Mouse (Mus musculus) cerebellum, adult 11-12 months (tissue): ENCODE results near the gene Orc2.
A peak's percentile ranks its signal among the peaks of the same experiment; 100 is the strongest.

Source experiments
- DNase-seq: peaks from one replicate; pipeline ENCODE4 v3.0.0; 2022

Gene Orc2

DNA sequence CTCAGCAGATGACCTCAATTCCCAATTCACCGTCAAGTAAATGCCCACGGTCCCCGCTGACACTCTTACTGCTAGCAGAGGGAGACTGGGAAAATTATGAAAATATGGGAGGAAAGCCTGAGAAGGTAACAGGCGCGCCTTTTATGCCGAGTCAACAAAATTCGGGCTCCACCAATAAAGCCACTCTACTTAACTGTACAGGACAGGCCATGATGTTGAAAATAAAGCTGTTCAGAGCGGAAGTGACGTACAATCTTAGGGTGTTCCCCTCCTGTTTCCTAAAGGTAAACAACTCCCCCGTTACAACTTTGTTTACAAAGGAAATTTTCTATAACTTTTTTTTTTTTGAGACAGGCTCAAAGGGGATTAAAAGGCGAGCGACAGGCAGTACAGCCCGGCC, 82.0 kb downstream of the Orc2 start:
- DNase-seq: peak; percentile 37

DNA sequence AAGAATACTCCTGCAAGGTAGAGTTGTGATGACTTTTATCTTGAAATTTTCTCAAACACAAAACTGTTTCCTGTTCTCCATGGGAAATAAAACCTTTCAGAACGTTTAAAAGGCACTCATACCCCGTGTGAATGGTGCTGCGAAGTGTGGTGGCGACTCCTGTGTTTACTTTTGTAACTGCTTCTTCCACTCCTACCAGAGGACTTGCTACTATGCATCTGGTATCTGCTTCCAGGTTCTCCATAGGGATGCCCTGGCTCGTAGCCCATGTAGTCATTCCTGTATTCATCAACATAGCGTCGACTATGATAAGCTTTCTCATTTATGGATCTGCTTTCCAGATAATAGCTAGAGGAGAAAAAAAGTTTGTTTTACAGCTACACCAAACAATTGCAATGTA, 83.9 kb downstream of the Orc2 start:
- peak; percentile 56 for DNase-seq

DNA sequence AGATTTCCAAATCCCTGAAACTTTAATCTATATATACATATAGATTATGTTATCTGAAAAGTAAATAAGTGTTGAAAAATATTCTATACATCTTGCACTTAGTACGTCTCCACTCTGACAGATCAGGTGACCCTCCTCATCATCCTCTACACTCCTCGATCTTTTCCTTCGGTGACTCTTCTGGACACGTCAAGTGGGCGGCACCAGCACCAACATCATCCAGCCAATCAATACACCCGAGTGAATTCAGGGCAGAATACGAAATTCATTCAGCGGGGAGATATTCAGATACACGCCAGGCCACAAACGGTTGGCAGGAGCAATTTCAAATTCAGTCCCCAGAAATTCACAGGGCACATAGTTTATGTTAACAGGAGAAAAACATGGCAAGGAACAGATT, 84.9 kb downstream of the Orc2 start:
- no peak for DNase-seq

DNA sequence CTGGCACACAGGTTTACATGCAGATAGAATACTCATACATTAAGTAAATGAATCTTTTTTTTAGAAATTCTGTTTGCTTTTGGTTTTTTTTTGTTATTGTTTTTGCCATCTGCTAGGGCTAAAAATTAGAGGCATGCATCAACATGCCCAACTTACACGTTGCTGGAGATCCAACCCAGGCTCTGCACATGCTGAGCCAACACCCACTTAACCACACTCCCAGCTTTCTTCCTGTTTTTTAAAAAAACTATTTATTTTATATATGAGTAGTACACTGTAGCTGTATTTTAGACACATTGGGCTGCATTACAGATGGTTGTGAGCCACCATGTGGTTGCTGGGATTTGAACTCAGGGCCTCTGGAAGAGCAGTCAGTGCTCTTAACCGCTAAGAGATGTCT, 88.9 kb downstream of the Orc2 start:
- DNase-seq: no peak

DNA sequence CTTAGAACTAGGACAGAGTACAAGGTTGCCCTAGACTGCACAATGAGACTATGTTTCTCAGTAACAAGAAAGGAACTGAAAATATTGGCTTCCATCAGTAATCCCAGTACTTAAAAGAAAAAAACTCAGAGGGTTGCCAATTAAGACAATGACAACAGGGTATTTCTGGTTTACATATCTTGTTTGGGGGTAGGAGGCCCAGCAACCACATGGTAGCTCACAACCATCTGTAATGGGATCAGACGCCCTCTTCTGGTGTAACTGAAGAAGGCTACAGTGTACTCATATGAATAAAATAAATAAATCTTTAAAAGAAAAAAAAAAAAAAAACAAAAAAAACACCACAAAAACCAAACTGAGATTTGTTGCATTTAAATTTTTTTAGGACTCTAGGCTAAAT, 89.5 kb downstream of the Orc2 start:
- DNase-seq: no peak
